Mouse (Mus musculus): Measurements from ENCODE around the gene Tiam1.

Tiam1 gene

DNA sequence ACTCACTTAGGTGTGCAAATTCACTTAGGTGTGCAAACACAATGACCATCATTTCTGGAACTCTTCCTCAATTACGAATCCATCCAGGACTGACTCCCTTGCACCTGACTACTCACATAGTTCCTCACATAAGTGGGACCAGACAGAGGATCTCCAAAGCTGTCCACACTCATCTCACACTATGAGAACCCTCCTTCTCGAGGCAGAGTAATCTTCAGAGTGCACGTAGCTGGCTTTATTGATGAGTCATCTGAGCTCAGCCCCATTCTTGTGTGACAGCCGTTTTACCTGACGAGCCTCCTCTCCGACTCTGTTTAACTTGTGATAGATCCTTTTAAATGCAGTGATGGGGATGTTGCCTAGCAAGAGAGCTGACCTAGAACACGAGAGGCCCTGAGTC, 41.0 kb downstream of the Tiam1 start:
- ChIA-PET CTCF (no interaction called here), POLR2A (interaction anchor here in 1 of 4 experiments (0.9 to 1.6 kb wide), 3 partner anchors 14 to 24 kb away, joined by 3 to 5 read pairs (median 4); no protein-coding TSS in a partner anchor)

DNA sequence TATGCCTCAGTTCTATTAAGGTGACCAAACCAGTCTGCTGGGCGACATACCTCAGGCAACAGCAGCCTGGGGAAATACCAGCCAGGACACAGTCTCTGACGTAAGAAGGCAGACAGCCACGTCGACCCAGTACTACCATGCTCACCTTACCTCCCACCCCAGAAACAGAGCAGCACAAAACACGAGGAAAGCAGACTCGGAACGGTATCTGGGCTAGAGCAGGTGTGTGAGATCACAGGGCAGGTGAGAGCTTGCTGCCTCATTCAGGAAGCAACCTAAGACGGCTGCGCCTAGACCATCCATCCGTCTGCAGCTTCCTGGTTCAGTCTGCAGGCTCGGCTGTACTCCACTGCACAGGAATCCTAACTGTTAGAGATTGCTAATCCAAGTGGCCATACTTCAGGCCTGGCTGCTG, 45.4 kb downstream of the Tiam1 start:
- ChIA-PET POLR2A (interaction anchor here in 3 of 4 experiments (0.6 to 2.2 kb wide), 10 partner anchors 9 to 294 kb away, joined by 3 to 7 read pairs (median 3); partner anchors contain the start of genes Tiam1 (in 2 of the 3) and Sod1 (in 1 of the 3)), CTCF (interaction anchor here in 1 of 4 experiments (0.9 kb wide), 1 partner anchor 22 kb away, joined by 3 read pairs; no protein-coding TSS in a partner anchor)

DNA sequence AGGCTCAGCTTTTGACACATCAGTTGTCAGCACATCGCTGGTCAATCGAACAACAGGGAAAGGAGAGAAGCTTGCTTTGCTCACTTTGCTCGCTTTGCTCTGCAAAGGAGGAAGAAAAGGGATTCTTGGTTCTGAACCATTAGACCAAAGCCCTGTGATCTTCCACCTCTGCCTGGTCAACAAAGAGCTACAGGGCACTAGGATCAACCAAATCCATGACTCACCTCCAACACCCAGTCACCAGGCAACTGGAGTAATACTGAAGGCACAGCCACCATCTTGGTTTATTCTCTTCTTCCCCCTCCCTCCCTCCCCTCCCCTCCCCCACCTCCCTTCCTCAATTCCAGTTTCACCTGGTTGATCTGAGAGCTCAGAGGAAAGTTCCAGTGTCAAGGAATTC, 45.8 kb downstream of the Tiam1 start:
- POLR2A ChIA-PET: interaction anchor here in 3 of 4 experiments (0.7 to 2.2 kb wide), 8 partner anchors 9 to 123 kb away, joined by 3 to 7 read pairs (median 3); partner anchors contain the start of genes Tiam1 (in 2 of the 3) and Sod1 (in 1 of the 3)
- CTCF ChIA-PET: interaction anchor here in 1 of 4 experiments (0.9 kb wide), 1 partner anchor 22 kb away, joined by 3 read pairs; no protein-coding TSS in a partner anchor

DNA sequence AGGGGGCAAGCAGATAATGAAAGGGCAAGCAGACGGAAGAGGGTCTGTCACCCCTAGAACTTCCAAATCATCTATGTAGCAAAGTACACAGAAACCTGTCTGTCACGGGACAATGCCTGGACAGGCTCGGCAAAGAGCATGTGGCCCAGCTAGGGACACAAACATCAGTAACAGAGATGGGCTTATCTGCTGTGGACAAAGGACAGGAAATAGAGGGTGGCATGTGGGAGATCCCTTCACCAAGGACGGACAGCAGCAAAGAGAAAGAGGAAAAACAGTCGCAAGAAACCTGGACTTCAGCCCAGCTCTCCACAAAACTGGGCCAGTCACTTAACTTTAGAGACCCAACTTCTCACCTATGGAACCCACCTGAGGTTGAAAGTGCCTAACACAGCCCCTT, 47.6 kb downstream of the Tiam1 start:
- POLR2A ChIA-PET: interaction anchor here in 1 of 4 experiments (0.7 to 1.4 kb wide), 2 partner anchors 12 to 17 kb away, joined by 3 to 4 read pairs; no protein-coding TSS in a partner anchor
- CTCF ChIA-PET: no interaction called here

DNA sequence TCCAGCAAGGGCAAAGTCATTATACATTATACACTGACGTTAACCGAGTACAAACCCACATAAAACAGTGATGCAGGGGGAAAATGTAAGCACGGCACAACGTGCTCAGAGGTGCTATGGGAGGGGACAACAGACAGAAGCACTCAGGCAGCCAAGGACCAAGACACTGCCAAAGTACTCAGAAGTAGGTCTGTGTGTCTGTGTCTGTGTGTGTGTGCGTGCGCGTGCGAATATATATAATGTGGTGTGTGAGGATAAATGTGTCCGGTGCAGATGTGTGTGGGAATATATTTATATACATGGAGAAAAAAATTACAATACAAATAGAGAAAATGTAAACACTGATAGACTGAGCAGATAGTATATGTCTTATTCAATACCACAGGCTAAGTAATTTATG, 50.6 kb downstream of the Tiam1 start:
- ChIA-PET POLR2A (no interaction called here), CTCF (no interaction called here)

DNA sequence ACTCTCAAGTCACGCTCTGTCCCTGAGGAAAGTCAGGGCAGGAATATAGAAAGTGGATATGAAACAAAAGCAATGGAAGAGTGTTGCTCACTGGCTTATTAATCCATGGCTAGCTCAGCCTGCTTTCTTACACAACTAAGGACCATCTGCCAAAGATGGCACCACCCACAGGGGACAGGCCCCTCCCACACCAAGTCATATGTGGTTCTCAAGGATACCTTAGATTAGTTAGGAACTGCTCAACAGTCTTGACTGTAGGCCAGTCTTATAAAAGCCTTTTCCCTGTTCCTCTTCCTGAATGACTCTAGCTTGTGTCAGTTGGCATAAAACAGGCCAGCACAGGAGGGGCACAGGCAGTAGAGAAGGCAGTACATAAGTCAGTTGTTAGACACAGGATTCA, 51.7 kb downstream of the Tiam1 start:
- ChIA-PET CTCF (interaction anchor here in 1 of 4 experiments (0.6 kb wide), 1 partner anchor 24 kb away, joined by 4 read pairs; no protein-coding TSS in a partner anchor), POLR2A (interaction anchor here in 1 of 4 experiments (0.6 kb wide), 1 partner anchor 20 kb away, joined by 4 read pairs; no protein-coding TSS in a partner anchor)

DNA sequence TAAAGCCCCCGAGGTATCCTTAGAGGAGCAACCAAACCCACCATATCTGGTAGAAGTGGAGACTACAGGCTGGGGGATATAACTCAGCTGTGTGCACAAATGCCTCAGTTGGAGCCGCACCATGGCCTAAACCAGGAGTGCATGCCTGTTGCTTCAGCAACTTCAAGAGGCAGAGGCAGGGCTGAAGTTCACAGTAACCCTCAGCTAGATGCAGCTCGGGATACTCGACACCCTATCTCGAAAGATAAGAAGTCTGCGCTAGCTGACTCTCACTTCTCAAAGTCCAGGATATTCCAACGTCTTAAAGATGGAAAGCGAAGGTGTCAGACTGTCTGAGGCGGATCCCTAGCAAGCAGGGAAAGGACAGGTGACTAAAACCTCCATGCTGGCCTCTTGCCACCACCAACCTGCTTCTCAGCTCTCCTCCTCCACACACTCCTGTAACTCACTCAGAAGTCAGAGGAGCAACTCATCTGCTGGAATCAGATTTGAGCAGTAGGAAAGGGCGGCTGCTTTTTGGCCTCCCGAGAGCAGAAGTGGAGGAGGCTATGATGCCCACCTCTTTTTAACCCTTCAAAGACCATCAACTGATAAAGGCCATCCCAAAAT, 52.4 kb downstream of the Tiam1 start:
- CTCF ChIA-PET: interaction anchor here in 1 of 4 experiments (0.6 kb wide), 1 partner anchor 15 kb away, joined by 3 read pairs; no protein-coding TSS in a partner anchor

DNA sequence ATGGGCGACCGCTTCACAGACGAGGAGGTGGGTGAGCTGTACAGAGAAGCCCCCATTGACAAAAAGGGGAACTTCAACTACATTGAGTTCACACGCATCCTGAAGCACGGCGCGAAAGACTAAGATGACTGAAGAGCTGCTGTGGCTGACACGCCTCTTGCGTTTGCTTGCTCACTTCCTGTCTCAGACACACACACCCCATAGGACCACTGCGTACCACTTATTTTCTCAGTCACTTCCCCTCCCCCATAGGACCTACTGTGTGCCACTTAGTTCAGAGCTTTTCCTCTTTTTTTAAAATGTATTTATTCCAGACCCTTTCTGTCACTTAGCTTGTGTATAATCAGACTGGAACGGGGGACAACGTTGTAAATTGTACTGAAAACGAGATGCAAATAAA, 53.2 kb downstream of the Tiam1 start:
- CTCF ChIA-PET: interaction anchor here in 1 of 4 experiments (0.6 kb wide), 1 partner anchor 60 kb away, joined by 5 read pairs; no protein-coding TSS in a partner anchor
- POLR2A ChIA-PET: interaction anchor here in 1 of 4 experiments (1.3 to 1.5 kb wide), 2 partner anchors 42 to 70 kb away, joined by 3 to 4 read pairs; no protein-coding TSS in a partner anchor

More for the DNA sequence above, 52.4 kb downstream of the Tiam1 start:
- POLR2A ChIA-PET: interaction anchor here in 2 of 4 experiments (0.6 to 1.3 kb wide), 4 partner anchors 21 to 129 kb away, joined by 3 to 4 read pairs (median 3); partner anchors contain the start of gene Sod1 (in 1 of the 2)

DNA sequence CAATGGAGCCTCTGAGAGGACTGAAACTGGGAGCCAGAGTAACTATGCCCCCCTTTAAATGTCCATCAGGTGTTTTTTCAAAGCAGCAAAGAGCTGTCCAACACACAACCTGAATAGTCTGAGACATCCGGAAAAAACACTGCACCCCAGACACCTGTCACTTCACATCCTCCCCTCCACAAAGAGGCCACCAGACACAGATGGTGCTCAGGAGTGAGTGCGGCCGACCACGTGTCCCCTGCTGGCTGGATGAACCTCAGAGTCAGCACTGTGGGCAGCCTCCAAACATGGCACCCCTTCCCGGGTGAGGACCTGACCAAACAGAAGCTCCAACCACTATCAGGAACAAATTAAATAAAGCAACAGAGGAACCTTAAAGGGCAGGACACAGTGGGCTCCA, 56.3 kb downstream of the Tiam1 start:
- ChIA-PET CTCF (interaction anchor here in 2 of 4 experiments (0.6 to 0.9 kb wide), 2 partner anchors 9 to 98 kb away, joined by 3 to 6 read pairs; no protein-coding TSS in a partner anchor), POLR2A (interaction anchor here in 1 of 4 experiments (0.6 kb wide), 1 partner anchor 24 kb away, joined by 4 read pairs; no protein-coding TSS in a partner anchor)

DNA sequence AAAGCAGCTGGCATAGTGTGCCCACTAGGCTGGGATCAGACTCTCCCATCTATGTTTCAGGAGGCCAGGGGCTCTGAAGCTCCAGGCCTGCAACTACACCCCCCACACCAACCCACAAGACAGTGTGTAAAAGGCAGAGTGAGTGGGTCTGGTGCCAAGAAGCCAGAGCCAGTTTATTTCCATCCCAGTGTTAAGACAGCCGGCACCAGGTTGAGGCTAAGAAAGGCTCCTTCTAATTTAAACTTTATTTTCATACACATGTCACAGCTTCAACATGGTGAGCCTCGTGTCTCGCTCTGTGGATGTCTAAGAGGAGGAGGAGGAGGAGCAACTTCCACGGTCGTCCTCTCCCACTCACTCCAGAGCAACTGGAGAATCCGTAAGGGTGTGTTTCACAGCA, 57.5 kb downstream of the Tiam1 start:
- POLR2A ChIA-PET: interaction anchor here in 1 of 4 experiments (0.6 to 1.4 kb wide), 2 partner anchors 134 to 199 kb away, joined by 3 read pairs; partner anchors contain the start of gene Sod1
- CTCF ChIA-PET: interaction anchor here in 1 of 4 experiments (0.6 kb wide), 1 partner anchor 245 kb away, joined by 4 read pairs; no protein-coding TSS in a partner anchor

DNA sequence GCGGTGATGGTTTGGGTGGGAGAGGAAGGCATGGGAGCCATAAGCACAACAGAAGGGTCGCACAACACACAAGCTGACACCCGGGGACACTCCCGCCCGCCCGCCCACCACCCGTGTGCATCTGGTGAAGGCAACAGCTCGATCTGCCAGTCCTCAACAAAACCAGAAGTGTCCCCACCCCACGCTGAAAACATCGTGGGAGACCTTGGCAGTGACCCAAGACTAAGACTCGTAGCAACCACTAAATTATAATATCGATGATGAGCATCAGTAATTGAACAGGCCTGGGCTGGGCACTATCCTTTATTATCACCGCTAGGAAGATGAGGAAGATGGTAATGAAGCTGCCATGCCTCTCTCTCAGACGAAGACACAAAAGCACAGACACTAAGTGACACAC, 58.0 kb downstream of the Tiam1 start:
- ChIA-PET CTCF (interaction anchor here in 1 of 4 experiments (0.6 kb wide), 2 partner anchors 134 to 244 kb away, joined by 4 to 5 read pairs; no protein-coding TSS in a partner anchor), POLR2A (interaction anchor here in 1 of 4 experiments (1.4 kb wide), 1 partner anchor 135 kb away, joined by 3 read pairs; the partner anchor contains the start of gene Sod1)

DNA sequence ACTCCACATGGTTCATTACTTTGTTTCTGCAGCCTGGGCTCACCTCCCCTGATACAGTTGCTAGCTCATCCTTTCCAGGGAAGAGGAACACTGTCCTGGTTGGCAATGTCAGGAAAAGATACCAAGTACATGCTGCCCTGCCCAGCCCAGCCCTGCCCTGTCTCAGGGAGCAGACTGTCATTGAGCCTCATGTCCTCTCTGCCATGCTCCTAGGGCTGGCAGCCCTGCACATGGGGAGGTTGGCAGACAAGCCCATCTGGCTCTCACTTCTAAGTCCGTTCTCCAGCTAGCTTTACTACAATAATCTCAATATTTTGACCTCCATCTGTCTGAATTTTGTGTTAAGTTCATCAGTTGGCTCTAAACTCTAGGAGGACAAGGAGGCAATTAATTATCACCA, 62.4 kb downstream of the Tiam1 start:
- CTCF ChIA-PET: no interaction called here

DNA sequence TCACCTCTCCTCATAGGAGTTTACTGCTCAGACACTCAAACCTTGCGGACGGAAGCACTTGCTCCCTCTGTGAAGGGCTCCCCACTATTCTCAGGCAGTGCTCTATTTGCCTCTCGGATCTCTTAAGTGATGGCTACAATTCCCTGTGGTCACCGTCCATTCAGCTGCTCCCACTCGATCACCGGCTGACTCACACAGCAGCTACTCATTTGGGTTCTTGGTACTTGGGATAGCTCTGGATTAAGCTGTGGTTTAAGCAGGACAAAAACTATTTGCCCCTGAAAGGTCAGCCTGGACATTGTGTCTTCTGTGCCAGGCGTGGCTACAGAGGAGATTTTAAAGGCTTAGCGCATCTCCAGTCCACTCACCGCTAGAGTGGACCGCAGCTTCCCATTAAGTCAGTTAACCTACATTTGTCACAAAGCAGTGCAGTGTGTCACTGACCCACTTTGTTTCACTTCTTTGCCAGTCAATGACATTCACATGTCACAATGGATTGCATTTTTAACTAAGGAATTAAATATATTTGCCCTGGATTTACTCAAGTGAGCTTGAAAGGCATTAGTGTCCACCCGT, 64.7 kb downstream of the Tiam1 start:
- ChIA-PET POLR2A (interaction anchor here in 2 of 4 experiments (0.6 to 1.6 kb wide), 6 partner anchors 9 to 442 kb away, joined by 3 to 5 read pairs (median 4); partner anchors contain the start of gene Tiam1 (in 1 of the 2)), CTCF (interaction anchor here in 3 of 4 experiments (0.6 to 1.3 kb wide), 6 partner anchors 9 to 168 kb away, joined by 3 read pairs; no protein-coding TSS in a partner anchor)

More for the DNA sequence above, 62.4 kb downstream of the Tiam1 start:
- POLR2A ChIA-PET: no interaction called here

DNA sequence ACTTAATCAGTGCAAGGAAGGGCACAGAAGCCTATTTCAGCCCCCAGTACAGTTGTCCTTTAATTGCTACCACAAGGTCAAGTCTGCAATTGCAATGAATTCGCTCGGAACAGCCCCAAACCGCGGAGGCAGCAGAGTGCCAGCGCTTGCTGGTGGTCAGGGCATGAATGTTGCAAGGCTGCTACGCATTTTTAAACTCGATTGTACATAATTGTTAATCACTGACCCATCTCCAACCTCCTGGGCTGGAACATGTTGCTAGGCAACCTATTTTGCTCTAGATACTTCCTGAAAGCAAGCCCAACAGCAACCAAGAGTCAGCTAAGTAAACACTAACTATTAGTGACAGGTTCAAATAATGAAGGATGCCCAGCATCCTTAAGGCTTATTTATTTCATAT, 70.1 kb downstream of the Tiam1 start:
- CTCF ChIA-PET: no interaction called here
- POLR2A ChIA-PET: no interaction called here

DNA sequence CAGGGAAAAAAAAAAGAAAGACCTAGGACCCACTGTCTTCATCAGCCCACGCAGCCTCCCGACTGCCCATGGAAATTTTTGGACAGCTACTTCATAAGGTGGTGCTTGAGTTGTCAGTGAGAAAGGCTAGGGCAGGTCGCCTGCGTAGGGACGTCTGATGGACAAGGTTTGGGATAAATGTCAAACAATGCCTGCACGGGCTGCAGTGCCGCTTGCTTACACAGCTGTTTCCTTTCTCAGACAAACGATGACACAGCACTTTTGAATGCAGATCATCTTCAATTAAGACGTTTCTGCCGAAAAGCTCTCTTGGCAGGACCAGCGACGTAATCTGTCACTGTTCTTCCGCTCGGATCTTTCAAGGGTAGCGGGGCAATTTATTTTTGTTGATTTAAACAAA, 70.9 kb downstream of the Tiam1 start:
- ChIA-PET POLR2A (interaction anchor here in 2 of 4 experiments (0.5 to 0.7 kb wide), 4 partner anchors 34 to 462 kb away, joined by 3 read pairs; partner anchors contain the start of gene Sod1 (in 1 of the 2)), CTCF (no interaction called here)

DNA sequence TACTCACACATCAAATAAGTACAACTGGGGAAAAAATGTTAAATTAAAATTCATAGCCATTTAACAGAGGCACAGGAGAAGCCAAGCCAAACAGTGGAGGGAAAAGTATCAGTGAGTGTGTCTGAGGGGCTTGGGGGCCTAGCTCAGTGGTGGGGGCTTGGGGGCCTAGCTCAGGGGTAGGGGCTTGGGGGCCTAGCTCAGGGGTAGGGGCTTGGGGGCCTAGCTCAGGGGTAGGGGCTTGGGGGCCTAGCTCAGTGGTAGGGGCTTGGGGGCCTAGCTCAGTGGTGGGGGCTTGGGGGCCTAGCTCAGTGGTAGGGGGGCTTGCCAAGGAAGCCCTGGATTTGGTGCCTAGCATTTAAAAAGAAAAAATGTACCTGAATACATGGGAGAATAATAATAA, 72.4 kb downstream of the Tiam1 start:
- ChIA-PET POLR2A (interaction anchor here in 1 of 4 experiments (0.6 to 1.1 kb wide), 3 partner anchors 79 to 303 kb away, joined by 4 to 7 read pairs (median 5); partner anchors contain the start of gene Sod1), CTCF (interaction anchor here in 2 of 4 experiments (0.5 to 0.7 kb wide), 4 partner anchors 81 to 153 kb away, joined by 3 to 6 read pairs (median 3); no protein-coding TSS in a partner anchor)

DNA sequence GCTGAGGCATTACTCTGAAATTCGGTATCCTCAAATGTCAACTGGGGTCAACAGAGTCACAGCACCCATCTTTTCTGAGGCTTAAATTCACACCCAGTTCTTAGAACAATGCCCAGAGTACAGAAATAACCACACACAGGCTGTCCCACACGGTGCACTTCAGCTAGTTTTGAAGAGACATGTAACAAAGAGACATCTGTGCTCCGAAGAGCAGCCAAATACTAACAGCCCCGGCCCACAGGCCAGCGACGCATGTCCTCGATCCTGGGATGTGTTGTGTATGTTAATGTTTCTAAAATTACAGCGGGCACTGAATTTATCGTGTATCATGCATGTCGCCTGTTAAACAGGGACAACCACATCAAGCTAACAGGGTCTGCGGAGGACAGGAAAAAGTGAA, 73.5 kb downstream of the Tiam1 start:
- ChIA-PET POLR2A (interaction anchor here in 1 of 4 experiments (1.0 to 1.1 kb wide), 2 partner anchors 8 to 150 kb away, joined by 3 to 4 read pairs; partner anchors contain the start of gene Sod1), CTCF (interaction anchor here in 1 of 4 experiments (0.6 kb wide), 1 partner anchor 19 kb away, joined by 3 read pairs; no protein-coding TSS in a partner anchor)

DNA sequence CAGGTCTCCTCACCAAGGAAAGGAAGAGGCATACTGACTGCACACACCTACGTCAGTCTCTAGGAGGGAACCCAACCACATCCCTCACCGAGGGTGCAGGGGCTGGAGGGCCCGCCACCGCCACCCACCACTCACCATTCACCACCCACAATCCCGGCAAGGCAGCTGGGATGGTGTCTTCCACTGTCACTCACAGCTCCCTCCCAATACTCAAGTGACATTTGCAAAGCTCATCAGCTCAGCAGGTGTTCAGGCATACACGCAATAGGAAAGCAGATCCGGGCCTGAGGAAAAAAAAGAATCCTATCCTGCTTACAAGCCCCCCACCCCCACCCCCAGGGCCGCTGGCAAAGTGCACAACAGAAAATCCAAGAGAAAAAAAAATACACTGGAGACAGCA, 74.4 kb downstream of the Tiam1 start:
- CTCF ChIA-PET: interaction anchor here in 1 of 4 experiments (0.9 kb wide), 1 partner anchor 115 kb away, joined by 5 read pairs; no protein-coding TSS in a partner anchor
- POLR2A ChIA-PET: interaction anchor here in 1 of 4 experiments (0.5 to 1.1 kb wide), 4 partner anchors 9 to 151 kb away, joined by 3 to 4 read pairs (median 4); partner anchors contain the start of gene Sod1
